Mouse (Mus musculus): ENCODE measurements around the gene Myo1c.

Gene Myo1c

DNA sequence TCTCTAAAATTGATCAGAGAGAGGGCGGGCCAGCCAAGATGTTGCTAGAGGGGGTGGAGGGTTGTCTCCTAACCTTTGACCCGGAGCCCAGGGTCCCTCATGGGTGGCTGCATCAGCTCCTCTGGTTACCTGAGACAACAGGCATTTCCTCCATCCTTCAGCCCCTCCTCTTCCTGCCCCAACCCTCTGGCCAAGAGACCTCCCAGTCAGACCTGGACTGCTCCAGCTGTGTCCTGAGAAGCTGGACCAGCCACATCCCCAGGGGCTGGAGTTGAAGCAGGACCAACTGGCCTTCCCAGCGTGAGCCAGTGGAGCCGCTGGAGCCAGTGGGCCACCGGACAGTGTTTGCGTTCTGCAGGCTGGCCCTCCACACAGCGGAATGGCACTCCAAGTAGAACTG lies at the start of gene Myo1c:
Gene Myo1c (plus strand): TSS at position 194 of the 400 bp plus-strand sequence.
- DNase-seq: no peak

DNA sequence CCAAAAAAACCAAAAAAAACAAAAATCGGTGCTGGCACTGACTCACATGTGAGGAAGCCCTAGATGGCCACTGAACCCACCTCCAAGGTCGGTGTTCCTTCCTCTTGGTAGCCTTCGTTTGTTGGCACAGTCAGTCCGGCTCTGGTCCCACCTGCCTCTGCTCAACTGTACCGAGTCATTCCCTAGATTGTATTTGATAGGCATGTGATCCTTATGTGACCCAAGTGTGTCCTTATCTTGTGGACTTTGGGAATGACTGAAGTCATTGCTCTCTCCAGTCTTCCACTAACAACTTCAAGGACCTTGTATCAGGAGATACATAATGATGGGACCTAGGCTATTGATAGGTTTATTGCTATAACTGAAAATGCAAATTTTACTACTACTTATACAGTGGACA lies 45.5 kb upstream of the Myo1c start:
- no peak for DNase-seq

DNA sequence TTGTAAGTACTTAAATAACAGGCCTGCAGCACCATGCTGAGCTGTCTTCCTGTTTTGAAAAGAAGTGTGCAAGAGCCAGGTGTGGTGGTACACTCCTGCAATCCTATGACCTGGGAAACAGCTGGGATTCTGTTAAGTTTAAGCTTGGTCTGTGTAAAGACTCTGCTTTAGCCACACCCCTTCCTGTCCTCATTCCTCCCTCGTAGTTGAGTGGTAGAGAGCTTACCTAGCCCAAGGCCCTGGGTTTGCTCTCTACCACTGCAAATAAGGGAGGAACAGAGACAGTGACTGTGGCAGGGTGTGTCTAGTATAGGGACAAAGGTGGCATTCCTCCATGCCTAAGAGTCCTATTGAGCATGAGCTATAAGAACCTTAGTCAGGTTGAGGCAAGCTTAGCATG lies 45.0 kb upstream of the Myo1c start:
- DNase-seq: no peak

DNA sequence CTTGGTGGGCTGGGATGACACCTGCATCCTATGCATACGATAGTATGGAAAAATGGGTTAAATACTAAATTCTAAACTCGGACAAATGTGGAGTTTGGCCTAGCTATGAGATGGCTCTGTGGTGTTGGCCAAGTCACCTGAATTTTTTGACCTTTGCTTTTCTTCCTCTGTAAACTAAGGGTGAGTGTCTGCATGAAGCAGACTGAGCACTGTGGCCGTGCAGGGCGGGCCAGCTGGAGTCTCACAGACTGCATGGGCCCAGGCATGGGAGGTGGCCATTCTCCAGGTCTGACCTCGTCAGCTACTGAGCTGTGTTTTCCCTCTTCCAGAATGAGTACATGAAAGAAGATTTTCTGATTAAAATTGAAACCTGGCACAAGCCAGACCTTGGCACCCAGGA lies 41.5 kb upstream of the Myo1c start:
- DNase-seq: no peak

DNA sequence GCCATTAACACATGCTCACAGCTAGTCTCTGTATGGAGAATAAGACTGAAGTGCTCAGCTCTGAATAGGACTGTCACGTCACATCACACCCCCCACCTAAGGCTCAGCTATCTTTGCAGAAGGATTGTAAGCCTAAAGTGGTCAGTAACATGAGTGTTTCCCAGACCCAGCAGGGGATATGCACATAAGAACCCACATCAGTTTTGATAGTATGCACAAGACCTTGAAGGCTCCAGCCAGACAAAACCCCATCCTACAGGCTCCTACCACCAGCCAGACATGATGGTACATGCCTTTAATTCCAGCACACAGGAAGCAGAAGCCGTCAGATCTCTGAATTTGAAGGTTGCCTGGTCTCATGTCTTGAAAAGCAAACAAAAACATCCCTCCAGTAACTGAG lies 40.3 kb upstream of the Myo1c start:
- DNase-seq: no peak

DNA sequence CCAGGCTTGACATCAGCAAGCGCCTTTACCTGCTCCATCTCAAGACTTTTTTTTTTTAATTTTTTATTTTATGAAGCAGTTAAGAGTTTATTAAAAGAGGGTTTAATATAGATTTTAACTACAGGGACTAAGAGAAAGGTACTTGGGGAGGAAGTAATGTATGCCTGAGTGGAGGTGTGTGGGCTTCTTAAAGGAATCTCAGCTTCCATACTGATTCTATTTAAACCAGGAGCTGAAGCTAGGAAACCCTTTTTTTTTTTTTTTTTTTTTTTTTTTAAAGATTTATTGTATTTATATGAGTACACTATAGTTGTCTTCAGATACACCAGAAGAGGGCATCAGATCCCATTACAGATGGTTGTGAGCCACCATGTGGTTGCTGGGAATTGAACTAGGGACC lies 35.5 kb upstream of the Myo1c start:
- DNase-seq: no peak

DNA sequence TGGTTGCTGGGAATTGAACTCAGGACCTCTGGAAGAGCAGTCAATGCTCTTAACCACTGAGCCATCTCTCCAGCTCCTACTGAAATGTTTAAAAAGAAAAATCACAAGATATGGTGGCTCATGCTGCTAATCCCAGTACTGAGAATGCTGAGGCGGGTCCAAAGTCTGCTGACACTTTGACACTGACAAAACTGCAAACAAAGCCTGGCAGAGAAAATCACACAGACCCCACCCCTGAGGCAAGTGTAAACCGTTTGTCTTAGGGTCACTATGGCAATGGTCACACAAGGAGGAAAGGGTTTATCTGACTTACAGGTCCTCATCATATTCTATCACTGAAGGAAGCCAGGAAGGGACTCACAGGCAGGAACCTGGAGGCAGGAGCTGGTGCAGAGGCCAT lies 34.7 kb upstream of the Myo1c start:
- no peak for DNase-seq

DNA sequence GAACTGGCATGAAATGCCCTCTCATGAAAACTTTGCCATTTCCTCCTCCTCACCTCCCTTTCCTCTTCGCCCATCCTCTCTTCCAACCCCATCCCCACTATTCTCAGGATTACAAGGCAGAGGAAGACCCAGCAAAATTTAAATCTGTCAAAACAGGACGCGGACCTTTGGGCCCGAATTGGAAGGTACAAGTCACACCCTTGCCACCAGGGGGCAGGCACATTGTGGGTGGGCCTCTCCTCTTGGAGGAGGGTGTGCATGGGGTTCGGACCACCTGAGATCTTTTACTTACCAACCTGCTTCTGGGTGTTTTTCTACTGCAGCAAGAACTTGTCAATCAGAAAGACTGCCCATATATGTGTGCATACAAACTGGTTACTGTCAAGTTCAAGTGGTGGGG lies 31.2 kb upstream of the Myo1c start:
- no peak for DNase-seq

DNA sequence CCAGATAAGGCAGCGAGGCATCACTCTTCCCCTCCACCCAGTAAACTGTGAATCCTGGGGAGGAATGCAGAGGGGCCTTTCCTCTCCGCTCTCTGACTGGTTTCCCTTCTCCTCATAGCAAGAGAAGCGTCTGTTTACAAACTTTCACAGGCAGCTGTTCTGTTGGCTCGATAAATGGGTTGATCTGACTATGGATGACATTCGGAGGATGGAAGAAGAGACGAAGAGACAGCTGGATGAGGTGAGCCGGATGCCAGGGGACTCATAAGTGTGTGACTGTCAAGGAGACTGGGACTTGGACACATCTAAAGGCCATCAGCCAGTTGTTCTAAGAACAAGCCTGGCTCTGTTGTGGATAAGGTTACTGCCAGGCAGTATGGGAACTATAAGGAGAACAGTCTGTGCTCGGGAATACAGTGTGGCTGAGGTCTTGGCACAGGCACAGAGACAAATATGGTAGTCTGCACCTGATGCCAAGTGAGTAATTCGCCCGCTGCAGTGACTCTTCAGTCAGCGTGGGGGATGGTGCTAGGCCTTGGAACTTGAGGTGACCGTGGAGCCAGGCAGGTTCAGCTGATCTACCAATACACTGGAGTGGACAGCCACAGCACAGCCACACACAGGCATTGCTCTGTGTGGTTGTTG lies 30.0 kb upstream of the Myo1c start:
- DNase-seq: peak; percentile 79

DNA sequence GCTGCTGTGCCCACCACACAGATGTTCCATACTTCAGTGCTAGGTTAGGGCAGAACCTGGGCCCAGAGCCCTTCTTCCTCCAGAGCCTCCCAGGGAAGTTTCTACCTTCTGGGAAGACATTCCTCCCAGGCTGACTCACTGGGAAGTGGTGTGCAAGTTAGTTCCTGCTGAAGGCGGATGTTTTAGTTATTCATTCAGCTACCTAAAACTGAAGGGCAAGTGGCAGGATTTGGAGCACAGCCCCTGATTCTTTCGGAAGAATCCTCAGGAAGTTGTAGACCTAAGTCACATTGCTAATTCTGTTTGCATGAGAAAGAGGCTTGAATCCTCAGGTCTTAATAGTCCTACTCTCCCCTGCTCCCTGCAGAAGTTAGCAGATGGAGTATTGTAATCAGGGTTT lies 28.9 kb upstream of the Myo1c start:
- no peak for DNase-seq

DNA sequence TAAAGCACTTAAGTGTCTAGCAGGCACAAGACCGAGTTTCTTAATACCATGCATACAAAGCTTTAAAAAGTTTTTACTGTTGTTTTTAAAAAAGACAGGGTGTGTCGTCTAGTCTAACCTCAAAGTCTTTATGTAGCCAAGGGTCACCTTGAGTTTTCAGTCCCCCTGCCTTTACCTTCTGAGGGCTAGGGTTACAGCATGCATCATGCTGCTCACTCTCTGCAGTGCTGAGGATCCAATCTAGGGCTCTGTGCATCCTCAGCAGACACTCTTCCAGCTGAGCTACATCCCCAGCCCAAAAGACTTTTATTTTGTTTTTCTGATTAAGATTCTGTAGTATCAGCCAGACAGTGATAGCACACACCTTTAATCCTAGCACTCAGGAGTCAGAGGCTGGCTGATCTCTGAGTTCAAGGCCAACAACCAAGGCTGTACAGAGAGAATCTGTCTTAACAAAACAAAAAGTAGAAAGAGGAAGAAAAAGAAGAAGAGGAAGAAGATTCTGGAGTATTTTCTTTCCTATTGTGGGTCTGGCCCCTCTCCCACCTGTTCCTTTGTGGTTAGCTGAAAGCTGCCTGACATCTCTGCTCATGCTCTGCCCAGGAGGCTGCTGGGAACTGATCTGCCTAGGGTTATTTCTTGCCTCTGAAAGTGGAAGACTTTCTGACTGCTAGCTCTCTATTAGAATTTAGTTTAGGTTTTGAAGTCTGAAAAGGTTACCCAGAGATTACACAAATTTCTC lies 27.5 kb upstream of the Myo1c start:
- no peak for DNase-seq

DNA sequence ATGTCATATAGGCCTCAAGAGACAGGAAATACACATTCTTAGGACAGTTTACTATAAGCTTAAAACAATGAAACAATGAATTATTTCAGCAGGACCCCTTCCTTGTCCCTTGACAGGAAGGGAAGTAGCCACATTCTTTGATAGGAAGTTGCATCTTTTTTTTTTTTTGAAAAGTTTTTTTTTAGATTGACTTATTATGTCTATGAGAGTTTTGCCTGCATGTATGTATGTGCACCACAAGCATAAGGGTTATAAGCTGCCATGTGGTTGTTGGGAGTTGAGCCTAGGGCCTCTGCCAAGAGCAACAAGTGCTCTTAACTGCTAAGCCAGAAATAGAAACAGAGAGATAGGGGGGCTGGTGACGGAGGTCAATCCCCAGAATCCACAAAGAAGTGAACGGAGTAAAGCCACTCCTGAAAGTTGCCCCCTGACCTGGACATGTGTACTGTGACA lies 26.2 kb upstream of the Myo1c start:
- DNase-seq: no peak

DNA sequence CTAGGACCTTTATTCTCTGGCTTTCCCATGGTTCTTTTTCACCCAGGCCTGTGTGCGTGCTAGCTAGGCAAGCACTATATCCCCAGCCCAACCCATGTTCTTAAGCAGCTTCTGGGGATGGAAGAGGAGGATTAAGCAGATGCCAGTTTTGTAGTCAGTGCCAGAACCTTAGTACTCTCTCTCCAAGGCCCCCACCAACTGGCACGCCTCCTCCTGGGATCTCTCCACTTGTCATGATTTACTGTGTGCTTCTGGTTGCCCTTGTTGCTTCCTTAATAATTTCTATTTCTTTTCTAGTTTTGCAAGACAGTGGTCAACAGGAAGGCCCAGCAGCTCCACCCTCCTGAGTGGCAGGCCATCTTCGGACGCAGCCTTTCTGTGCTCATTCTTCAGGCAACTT lies 24.5 kb upstream of the Myo1c start:
- no peak for DNase-seq

DNA sequence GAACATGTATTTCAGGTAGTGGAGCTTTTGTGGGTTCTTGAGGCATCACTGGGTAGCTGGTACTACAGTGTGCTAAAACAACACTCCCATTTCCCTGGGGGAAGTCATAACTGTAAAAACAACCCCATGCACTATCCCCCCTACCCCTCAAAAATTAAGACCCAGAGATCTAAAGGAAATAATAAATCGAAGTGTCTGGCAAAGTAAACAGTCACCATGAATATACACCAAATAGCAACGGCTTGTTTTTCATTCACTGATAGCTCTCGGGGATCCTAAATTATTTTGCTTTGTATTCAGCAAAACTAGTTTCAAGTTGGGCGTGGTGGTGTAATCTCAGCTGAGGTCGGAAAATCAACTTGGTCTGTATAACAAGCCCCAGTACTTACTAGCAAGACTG lies 20.2 kb upstream of the Myo1c start:
- no peak for DNase-seq

DNA sequence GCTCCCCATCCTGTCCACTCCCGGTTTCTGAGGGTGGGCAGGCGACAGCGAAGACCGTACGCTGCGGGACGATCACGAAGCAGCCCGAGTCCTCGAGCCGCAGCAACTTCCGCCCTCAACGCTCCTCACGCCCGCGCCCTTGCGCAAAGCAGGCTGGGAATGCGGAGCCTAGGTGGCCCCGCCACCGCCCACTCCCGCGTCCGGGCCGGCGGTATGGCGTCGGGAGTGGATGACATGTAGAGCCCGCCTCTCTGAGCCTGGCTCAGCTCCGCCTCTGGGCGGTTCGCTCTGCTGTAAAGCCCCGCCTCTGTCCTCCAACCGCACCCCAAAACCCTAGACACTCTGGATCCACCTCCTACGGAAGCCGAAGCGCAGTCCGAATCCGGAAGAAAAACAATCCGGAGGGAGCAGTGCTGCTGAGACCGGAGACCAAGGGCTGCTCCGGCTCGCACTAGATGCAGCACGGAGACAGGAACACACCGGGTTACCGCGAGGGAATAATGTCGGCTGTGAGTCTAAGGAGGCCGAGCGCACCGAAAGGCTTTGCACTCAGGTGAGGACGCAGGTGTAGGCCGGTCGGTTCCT lies 19.6 kb upstream of the Myo1c start, which contains the start of gene Inpp5k:
Gene Inpp5k (plus strand): TSS at position 344 of the 585 bp plus-strand sequence.
- peak; percentile 98 for DNase-seq

DNA sequence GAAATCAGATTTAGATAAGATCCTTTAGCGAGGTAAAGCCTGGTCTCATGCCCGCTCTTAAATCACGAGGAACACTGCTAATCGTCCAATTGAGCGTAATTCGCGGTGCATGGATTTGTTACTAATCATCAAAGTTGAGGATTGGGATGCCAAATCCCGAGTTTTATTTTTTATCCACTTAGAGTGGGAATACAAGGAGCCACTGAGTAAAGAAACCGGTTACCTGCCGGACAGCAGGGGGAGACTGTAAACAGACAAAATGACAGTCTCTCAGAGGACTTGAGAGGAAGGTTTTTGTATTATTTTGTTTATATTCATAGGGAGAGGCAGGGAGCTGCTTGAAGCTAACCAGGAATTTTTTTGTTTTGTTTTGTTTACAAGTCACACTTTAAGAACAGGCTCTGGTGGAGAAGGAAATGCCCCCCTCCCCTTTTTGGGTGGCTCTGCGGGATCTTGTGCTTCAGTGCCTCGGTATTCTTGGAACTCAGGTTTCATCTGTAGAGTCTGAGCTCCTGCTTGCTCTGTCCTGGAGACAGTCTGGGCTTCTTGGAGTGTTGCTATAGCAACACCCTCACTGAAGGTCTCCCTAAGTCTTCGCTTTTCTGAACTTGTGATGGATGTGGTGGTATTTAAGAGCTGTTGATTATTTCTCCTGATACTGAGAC lies 18.6 kb upstream of the Myo1c start:
- DNase-seq: peak; percentile 55

DNA sequence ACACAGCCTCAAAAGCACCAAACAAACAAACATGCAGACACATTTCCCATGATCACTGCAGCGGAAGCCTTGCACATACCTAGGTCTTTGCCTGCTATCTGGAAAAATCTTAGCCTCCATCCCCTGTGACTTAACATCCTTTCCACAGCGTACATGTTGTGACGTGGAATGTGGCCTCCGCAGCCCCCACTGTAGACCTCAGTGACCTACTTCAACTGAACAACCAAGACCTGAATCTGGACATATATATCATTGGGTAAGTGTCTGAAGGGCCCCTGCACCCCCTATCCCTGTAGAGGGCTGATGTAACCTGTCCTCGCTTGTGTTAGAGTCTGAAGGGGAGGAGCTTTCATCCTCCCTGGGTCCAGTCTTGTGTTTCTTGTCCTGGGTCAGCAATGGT lies 17.4 kb upstream of the Myo1c start:
- DNase-seq: no peak

DNA sequence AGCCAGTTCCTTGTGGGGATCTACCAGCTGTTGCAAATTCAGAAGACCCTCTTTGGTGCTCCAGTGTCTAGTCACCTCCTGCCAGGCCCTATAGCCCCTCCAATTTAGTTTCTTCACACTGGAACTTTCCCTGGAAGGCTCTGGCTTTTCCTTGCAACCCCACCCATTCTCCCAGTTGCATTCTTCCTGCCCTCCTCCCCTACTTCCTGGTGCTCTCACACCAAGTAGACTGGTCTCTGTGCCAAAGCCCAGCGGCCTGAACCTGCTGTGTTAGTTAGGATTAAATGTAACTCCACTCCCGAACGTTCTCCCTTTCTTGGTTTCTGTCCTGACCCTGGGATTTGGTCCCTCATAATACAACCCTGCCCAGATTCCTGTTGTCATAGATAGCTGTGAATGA lies 15.5 kb upstream of the Myo1c start:
- DNase-seq: no peak

DNA sequence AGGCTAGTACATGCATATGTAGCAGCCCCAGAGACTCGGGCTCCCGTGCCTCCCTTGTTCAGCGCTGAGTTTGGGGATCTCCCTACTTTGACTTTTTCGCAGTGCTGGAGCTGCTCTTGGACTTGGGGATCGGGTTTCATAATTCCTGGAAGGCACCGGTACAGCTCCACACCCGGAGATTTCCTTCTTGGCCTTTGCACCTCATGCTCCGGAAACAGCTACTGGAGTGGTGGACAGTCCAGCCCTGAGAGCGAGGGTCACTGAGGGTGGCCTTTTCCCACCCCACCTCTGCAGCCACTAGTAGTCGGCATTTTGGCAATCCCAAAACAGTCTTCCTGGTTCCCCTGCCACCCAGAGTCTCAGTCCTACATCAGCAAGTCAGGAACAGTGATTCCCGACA lies 15.0 kb upstream of the Myo1c start:
- no peak for DNase-seq

DNA sequence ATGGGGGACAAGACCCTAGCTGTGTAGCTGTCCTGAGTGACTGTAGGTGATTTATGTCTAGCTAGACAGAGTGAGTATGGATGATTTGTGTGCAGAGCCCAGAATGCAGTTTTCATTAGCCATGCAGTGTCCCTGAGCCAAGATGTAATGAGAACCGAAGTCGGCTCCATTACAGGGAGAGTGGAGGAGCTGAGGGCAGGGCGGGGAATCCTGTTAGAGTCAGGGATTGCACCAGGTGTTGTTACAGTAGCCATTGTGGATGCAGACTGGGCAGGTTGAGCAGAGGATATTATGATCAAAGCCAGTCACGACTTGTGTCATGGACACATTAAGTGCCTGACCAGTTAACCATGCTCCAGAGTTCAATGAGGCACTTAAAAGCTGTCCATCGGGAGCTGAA lies 7.0 kb upstream of the Myo1c start:
- DNase-seq: no peak

DNA sequence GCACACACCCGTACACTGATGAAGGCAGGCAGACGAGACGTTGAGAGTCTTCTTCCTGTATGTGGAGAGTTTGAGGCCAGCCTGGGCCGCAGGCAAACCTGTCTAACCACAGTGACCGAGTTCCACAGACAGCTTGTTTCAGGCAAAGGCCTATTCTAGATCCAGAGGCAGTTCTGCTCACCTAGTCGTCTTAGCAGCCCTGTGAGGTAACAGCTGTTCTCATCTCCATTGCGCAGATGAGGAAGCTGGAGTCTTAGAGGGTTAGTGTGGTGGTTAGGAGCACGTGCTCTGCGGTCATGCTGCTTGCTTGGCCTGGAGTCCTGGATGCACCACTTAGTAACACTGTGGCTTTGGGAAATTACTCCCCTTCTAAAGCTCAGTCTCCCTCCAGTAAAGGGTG lies 5.6 kb upstream of the Myo1c start:
- no peak for DNase-seq

DNA sequence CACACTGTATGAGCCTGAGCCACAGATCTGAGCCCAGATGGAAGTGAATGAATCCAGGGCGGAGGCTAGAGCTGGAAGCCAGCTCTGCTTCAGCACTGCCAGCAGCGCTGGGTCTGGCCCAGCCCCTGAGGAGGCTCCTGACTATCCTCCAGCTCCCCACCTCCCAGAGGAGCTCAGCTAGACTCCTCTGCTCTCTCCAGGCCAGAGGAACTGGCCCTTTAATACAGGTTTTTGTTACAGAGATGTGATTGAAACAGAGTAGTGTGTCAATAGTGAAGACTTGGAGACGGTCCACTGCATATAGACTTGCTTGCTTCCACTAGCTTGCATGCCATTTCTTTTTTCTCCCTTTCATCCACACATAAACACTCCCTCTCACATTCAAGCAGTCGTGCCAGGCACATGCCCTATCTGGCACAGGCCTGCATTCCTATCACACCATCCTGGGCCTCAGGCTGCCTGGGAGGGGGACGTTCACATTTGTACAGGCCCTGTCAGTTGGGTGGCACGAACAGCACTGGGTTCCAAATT lies 2.6 kb upstream of the Myo1c start:
- DNase-seq: peak; percentile 69

DNA sequence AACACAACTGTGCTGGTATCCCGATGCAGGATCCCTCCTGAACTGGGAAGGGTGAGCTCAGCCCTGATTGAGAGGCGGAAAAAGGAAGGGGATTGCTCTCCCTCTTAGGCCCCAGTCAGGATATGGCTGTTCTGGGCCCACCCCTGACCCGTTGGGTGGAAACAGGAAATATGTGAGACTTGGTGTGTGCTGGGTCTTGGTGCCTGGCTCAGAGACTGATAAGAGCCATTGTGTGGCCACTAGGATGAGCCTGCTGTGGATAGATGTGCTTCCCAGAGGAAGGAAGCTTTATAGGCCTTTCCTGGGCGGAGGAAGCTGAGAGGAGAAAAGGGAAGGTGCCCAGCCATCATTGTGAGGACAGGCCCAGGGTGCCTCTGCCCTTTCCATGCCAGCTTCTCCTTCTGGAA lies 1.1 kb upstream of the Myo1c start:
- no peak for DNase-seq
